1 mouse cellular context compared by ENCODE assay signal in genomic region chr1:87214748-87215147, GRCm38 (mm10).
A peak's percentile ranks its signal among the peaks of the same experiment; 100 is the strongest.
TF ChIP-seq lines count a peak whose summit lies in the region.

No protein-coding gene starts in this region.

TF ChIP-seq in CH12.LX, 34 proteins besides CTCF, POLR2A, EP300 and RAD21 (continued from another document):
- TF ChIP-seq NELFE (IDR thresholded peaks at IDR 0.05; ENCODE audit: low read depth, low read length): no peak
- no peak for TF ChIP-seq MAFK (IDR thresholded peaks at IDR 0.05; ENCODE audit: insufficient replicate concordance, low read length)
- no peak for TF ChIP-seq NRF1 (IDR thresholded peaks at IDR 0.05; ENCODE audit: low read depth, low read length)
- no peak for TF ChIP-seq MEF2A (IDR thresholded peaks at IDR 0.05; ENCODE audit: borderline replicate concordance, low read depth, low read length)
- TF ChIP-seq CHD1 (IDR thresholded peaks at IDR 0.05; ENCODE audit: low read depth, low read length): no peak
- TF ChIP-seq JUN (IDR thresholded peaks at IDR 0.05; ENCODE audit: insufficient read depth, low read depth, low read length): no peak
- no peak; the same call in 1 of the 2 replicates for TF ChIP-seq HCFC1 (IDR thresholded peaks at IDR 0.05; ENCODE audit: low read depth, low read length)
- no peak for TF ChIP-seq MAX (IDR thresholded peaks at IDR 0.05; ENCODE audit: low read length)
- no peak for TF ChIP-seq GABPA (IDR thresholded peaks at IDR 0.05; ENCODE audit: insufficient replicate concordance, low read depth, low read length)
- peak; percentile 8; the same call in 1 of the 2 replicates for TF ChIP-seq ELF1 (IDR thresholded peaks at IDR 0.05; ENCODE audit: low read depth, low read length)
- no peak for TF ChIP-seq ETS1 (conservative IDR thresholded peaks at IDR 0.05; ENCODE audit: low read depth, low read length)
- no peak for TF ChIP-seq RCOR1 (conservative IDR thresholded peaks at IDR 0.05; ENCODE audit: low read depth, low read length)
- TF ChIP-seq CHD2 (IDR thresholded peaks at IDR 0.05; ENCODE audit: low read length): no peak
- no peak for TF ChIP-seq MAZ (IDR thresholded peaks at IDR 0.05; ENCODE audit: low read depth, low read length)
- TF ChIP-seq ZMIZ1 (IDR thresholded peaks at IDR 0.05; ENCODE audit: low read depth, low read length): no peak
- TF ChIP-seq USF2 (conservative IDR thresholded peaks at IDR 0.05; ENCODE audit: low read depth, low read length): no peak
- TF ChIP-seq ZKSCAN1 (IDR thresholded peaks at IDR 0.05; ENCODE audit: borderline replicate concordance, low read depth, low read length): no peak
- TF ChIP-seq KAT2A (IDR thresholded peaks at IDR 0.05; ENCODE audit: insufficient replicate concordance, low read length): no peak
- no peak for TF ChIP-seq ZNF384 (IDR thresholded peaks at IDR 0.05; ENCODE audit: low read depth, low read length)
- TF ChIP-seq MXI1 (IDR thresholded peaks at IDR 0.05; ENCODE audit: low read depth, low read length): peak; percentile 45; the same call in 1 of the 2 replicates
- no peak for TF ChIP-seq UBTF (IDR thresholded peaks at IDR 0.05; ENCODE audit: low read depth, low read length)
- no peak for TF ChIP-seq MYC (IDR thresholded peaks at IDR 0.05; ENCODE audit: low read depth, low read length)
- no peak for TF ChIP-seq PAX5 (IDR thresholded peaks at IDR 0.05; ENCODE audit: low read length)
- TF ChIP-seq JUND (conservative IDR thresholded peaks at IDR 0.05; ENCODE audit: low read depth, low read length): no peak
- TF ChIP-seq USF1 (IDR thresholded peaks at IDR 0.05; ENCODE audit: low read depth, low read length): no peak
- TF ChIP-seq E2F4 (IDR thresholded peaks at IDR 0.05; ENCODE audit: insufficient replicate concordance, low read depth, low read length): no peak
- TF ChIP-seq ZC3H11A (IDR thresholded peaks at IDR 0.05; ENCODE audit: low read depth, low read length): no peak
- no peak for TF ChIP-seq POLR2AphosphoS2 (IDR thresholded peaks at IDR 0.05; ENCODE audit: low read depth, low read length)
TF ChIP-seq in CH12.LX: peak in this region for 4.
